Comparison of ENCODE assay signal across 9 mouse cellular contexts in the genomic region with DNA sequence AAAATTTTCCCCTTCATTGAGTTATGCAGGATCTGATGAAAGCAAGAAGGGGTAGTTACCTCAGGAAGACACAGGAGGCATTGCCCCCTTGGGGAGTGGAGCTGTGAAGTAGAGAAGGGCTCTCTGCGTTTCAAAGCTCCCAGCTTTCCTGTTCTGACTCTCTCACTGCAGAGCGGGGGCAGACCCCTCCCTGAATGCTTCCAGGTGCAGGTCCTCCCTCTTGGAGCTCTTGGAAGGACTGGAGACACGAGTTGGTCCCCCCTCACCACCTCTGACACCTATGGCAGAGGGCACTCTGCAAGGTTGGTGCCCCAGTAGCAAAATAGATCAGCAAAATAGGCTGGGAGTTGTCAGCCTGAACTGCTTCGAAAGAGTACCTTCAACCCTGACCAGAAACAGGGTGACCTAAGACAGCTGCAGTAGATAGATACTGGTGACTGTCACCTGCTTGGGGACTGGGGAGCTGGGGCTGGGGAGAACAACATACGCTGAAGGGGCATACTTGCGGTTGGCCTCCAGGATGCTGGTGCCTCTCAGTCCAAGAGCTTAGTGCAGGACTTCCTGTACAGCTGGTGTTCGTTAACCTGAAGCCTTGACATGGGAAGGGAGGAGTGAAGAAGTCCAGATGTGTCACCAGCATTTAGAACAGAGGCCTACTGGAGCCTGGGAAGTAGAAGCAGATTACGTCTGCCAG. TPM values are rescaled to one million over a fixed set of nuclear protein-coding genes. Genes with fewer than 3 reads are reported as not detected.
A peak's percentile ranks its signal among the peaks of the same experiment; 100 is the strongest.
DNase-seq lines count a peak whose midpoint lies in the region; ATAC-seq and TF ChIP-seq lines count a peak whose summit lies in the region.
"Had no signal": no experiment of that assay in that cellular context is flagged by ENCODE, and none has a peak within 500 bp of the region (broad histone marks: within the 10 kb centered on the region; RNA-seq: fewer than 3 reads in every experiment).

No protein-coding gene starts in this region.

- TF ChIP-seq POLR2A in spleen, adult 2 months (IDR thresholded peaks at IDR 0.05; ENCODE audit: low read depth, low read length), result no peak

- peak overlapping the region; percentile 33; the same call in 1 of the 2 replicates for H3K9ac ChIP-seq in liver, embryonic 15.5 days

- peak; percentile 64 for ATAC-seq in granulocyte monocyte progenitor cell, adult 5-6 weeks (replicated peaks; ENCODE audit: poor library complexity, severe bottlenecking)
- peak; percentile 42 for ATAC-seq in liver, embryonic 15.5 days (ENCODE audit: insufficient read depth)
- no peak for ATAC-seq in monocyte, adult 5-6 weeks (replicated peaks; ENCODE audit: insufficient number of reproducible peaks, low FRiP score, low TSS enrichment, poor library complexity, severe bottlenecking)

- H3K36me3 ChIP-seq in spleen, adult 2 months (ENCODE audit: control insufficient read depth, insufficient read depth, low read length), result no peaks in the 10 kb centered on the region
- no peaks in the 10 kb centered on the region; the same call in 1 of the 2 replicates for H3K36me3 ChIP-seq in liver, embryonic 15.5 days (replicated peaks)

- peak overlapping the region; percentile 47 for H3K4me2 ChIP-seq in liver, embryonic 15.5 days

- intact Hi-C loops in left cerebral cortex, postnatal 4 days (cut with DNase I), result no loop called here

- no peaks in the 10 kb centered on the region for H3K27me3 ChIP-seq in spleen, adult 2 months (ENCODE audit: control insufficient read depth, insufficient read depth, low read length)
- H3K27me3 ChIP-seq in liver, embryonic 15.5 days, result no peaks in the 10 kb centered on the region

- H3K9me3 ChIP-seq in liver, embryonic 15.5 days (replicated peaks), result no peaks in the 10 kb centered on the region

- H3K4me1 ChIP-seq in spleen, adult 2 months (ENCODE audit: control insufficient read depth, insufficient read depth, insufficient read length), result peaks cover 45% of the 10 kb centered on the region; the same call in 1 of the 2 replicates
- H3K4me1 ChIP-seq in liver, embryonic 15.5 days (replicated peaks), result peaks cover 97% of the 10 kb centered on the region

- no peak overlapping the region for H3K4me3 ChIP-seq in spleen, adult 2 months (ENCODE audit: extremely low read depth, insufficient read depth, insufficient read length)
- 0 out of 2 replicates have a peak overlapping the region, but pooled peaks have one; percentile 7 for H3K4me3 ChIP-seq in liver, embryonic 15.5 days (replicated peaks)
- H3K4me3 ChIP-seq: left cerebral cortex, adult 2 months had no signal

- peak overlapping the region; percentile 10; the same call in 1 of the 2 replicates for H3K27ac ChIP-seq in spleen, adult 2 months (ENCODE audit: insufficient read depth, low read length)
- H3K27ac ChIP-seq in liver, embryonic 15.5 days (replicated peaks), result peak overlapping the region; percentile 88
- H3K27ac ChIP-seq: left cerebral cortex, adult 2 months had no signal

- peak in 1 of 2 experiments; percentile 31 for DNase-seq in spleen, adult 2 months (ENCODE audit: low read depth in 1 of 2, low spot score in 2 of 2)
- no peak for DNase-seq in spleen, adult 12 weeks (ENCODE audit: low spot score)
- no peak for DNase-seq in left cerebral cortex, postnatal 4 days
- DNase-seq in layer of hippocampus, adult 9-11 months, result no peak
- DNase-seq: adrenal gland, adult 8-10 months had no signal

- 14% methylated on average over 8 of the region's 8 CpGs for WGBS in spleen, adult 2 months
- WGBS in liver, embryonic 15.5 days (ENCODE audit: insufficient replicate concordance), result 10% methylated on average over 8 of the region's 8 CpGs

- TF ChIP-seq CTCF in spleen, adult 2 months (IDR thresholded peaks at IDR 0.05; ENCODE audit: extremely low read depth, insufficient read depth, insufficient read length, insufficient replicate concordance), result no peak

RNA-seq across cellular contexts. Expression of gene Ggta1, which starts 40.8 kb away (rescaled TPM):
- 20.1 and 21.6 TPM in 2 replicates for polyA plus RNA-seq in spleen, adult 2 months (2012; rRNA removed)
- 37.2 and 49.6 TPM in 2 replicates for total RNA-seq in granulocyte monocyte progenitor cell, adult 5-6 weeks (2014; fragmentation: Nextera tagmentation)
- 72.8 and 82.4 TPM in 2 replicates for total RNA-seq in granulocyte monocyte progenitor cell, adult 5-6 weeks (2017)
- polyA plus RNA-seq in liver, embryonic 15.5 days (2015; fragmentation: Nextera tagmentation; extraction: Ambion mirVana), result 9.0 and 9.1 TPM in 2 replicates
- total RNA-seq in left cerebral cortex, postnatal 4 days (2021), result 1 to 10 TPM; 3.9 to 6.1 TPM
- 133 to 163 TPM (median 146 TPM) in 3 replicates for total RNA-seq in monocyte, adult 5-6 weeks (2017)

RNA-seq across cellular contexts. Expression of gene Dab2ip, which starts 54.2 kb away (rescaled TPM):
- polyA plus RNA-seq in spleen, adult 2 months (2012; rRNA removed), result 21.0 and 27.1 TPM in 2 replicates
- 3.6 and 8.0 TPM in 2 replicates for total RNA-seq in granulocyte monocyte progenitor cell, adult 5-6 weeks (2014; fragmentation: Nextera tagmentation)
- total RNA-seq in granulocyte monocyte progenitor cell, adult 5-6 weeks (2017), result 3.0 and 3.9 TPM in 2 replicates
- polyA plus RNA-seq in liver, embryonic 15.5 days (2015; fragmentation: Nextera tagmentation; extraction: Ambion mirVana), result 5.3 and 7.7 TPM in 2 replicates
- total RNA-seq in left cerebral cortex, postnatal 4 days (2021), result 100 to 1,000 TPM; 125 to 135 TPM
- 4.6 to 23.2 TPM (median 5.5 TPM) in 3 replicates for total RNA-seq in monocyte, adult 5-6 weeks (2017)

Comparison
In these comparisons a context has a peak if more than half of its experiments do, and no peak if none do; other contexts are left out.
1. RNA of gene Ggta1, which starts 40.8 kb away (total RNA-seq): 133 to 163 TPM in monocyte, adult 5-6 weeks and 37.2 to 82.4 TPM in granulocyte monocyte progenitor cell, adult 5-6 weeks; 3.9 to 6.1 TPM in left cerebral cortex, postnatal 4 days; every median in the first group is over 4 times any median in the second.